Mouse (Mus musculus) intestine, embryonic 15.5 days (tissue): ENCODE measurements around the gene Rgp1. TPM values are rescaled to one million over a fixed set of nuclear protein-coding genes. Genes with fewer than 3 reads are reported as not detected.

Source experiments
- ATAC-seq: fragments of 200-750 bp; cut with Nextera tagmentation; 2 replicates; pipeline ENCODE4 v1.8.0; 2017; ENCODE audit warnings: moderate TSS enrichment, moderate library complexity
- H3K27ac ChIP-seq: fragments of 300-500 bp; sonication (generic); 2 replicates; pipeline ENCODE4 v1.5.1; 2015; ENCODE audit warnings: mild to moderate bottlenecking, inconsistent platforms
- H3K27me3 ChIP-seq: fragments of 300-500 bp; sonication (generic); replicated peaks from 2 replicates; pipeline ENCODE4 v1.6.1; 2015; ENCODE audit warnings: inconsistent platforms
- H3K36me3 ChIP-seq: fragments of 300-500 bp; sonication (generic); 2 replicates; pipeline ENCODE4 v1.6.1; 2015; ENCODE audit warnings: inconsistent platforms
- H3K4me1 ChIP-seq: fragments of 300-500 bp; sonication (generic); replicated peaks from 2 replicates; pipeline ENCODE4 v1.6.1; 2015; ENCODE audit warnings: inconsistent platforms
- H3K4me2 ChIP-seq: fragments of 300-500 bp; sonication (generic); replicated peaks from 2 replicates; pipeline ENCODE4 v1.6.1; 2015; ENCODE audit warnings: mild to moderate bottlenecking, inconsistent platforms
- H3K4me3 ChIP-seq: fragments of 300-500 bp; sonication (generic); replicated peaks from 2 replicates; pipeline ENCODE4 v1.5.1; 2015; ENCODE audit warnings: inconsistent platforms
- H3K9ac ChIP-seq: fragments of 300-500 bp; sonication (generic); 2 replicates; pipeline ENCODE4 v1.6.1; 2015; ENCODE audit warnings: inconsistent platforms
- H3K9me3 ChIP-seq: fragments of 300-500 bp; sonication (generic); 2 replicates; pipeline ENCODE4 v1.6.1; 2016; ENCODE audit warnings: inconsistent platforms
- WGBS: fragments of 180-500 bp; shearing (Covaris S2); methylation state at CpG from one replicate; pipeline ENCODE4 v1.1.7; 2015; 5-methylcytosine and 5-hydroxymethylcytosine counted together
- polyA plus RNA-seq: library from polyadenylated mRNA; unstranded; fragments of >200 nt; fragmentation: Nextera tagmentation; extraction: Ambion mirVana; gene quantifications from 2 replicates; pipeline ENCODE4 v1.2.1, GENCODE M21; 2015

Gene Rgp1
- polyA plus RNA-seq, 1 experiment from 2014 or later: 20.9 TPM

- no peak overlapping the region for H3K4me2 ChIP-seq
- H3K27me3 ChIP-seq: no peaks in the 10 kb centered on the region
- no peak overlapping the region for H3K27ac ChIP-seq
- no peak for ATAC-seq
- H3K9ac ChIP-seq: no peak overlapping the region
- no peak overlapping the region for H3K4me3 ChIP-seq
- peaks cover 2% of the 10 kb centered on the region; the same call in 1 of the 2 replicates for H3K9me3 ChIP-seq
- peaks cover 76% of the 10 kb centered on the region for H3K36me3 ChIP-seq
- peaks cover 19% of the 10 kb centered on the region for H3K4me1 ChIP-seq
Observed at GRCm38 (mm10) chr4:43553891-43554290, 24.6 kb upstream of the Rgp1 start.

- Histone ChIP-seq H3K27ac (no peak overlapping the region), H3K9me3 (peaks cover 2% of the 10 kb centered on the region; the same call in 1 of the 2 replicates), H3K27me3 (no peaks in the 10 kb centered on the region), H3K4me1 (peaks cover 38% of the 10 kb centered on the region), H3K4me2 (no peak overlapping the region), H3K9ac (no peak overlapping the region), H3K4me3 (no peak overlapping the region), H3K36me3 (peaks cover 56% of the 10 kb centered on the region)
- 89% methylated on average over 7 of the region's 7 CpGs for whole genome bisulfite sequencing
- no peak for ATAC-seq
Observed at GRCm38 (mm10) chr4:43555926-43556325, 22.6 kb upstream of the Rgp1 start.

- Histone ChIP-seq H3K4me3 (peak overlapping the region; percentile 24), H3K27ac (peak overlapping the region; percentile 90), H3K27me3 (no peaks in the 10 kb centered on the region), H3K9ac (peak overlapping the region; percentile 41; the same call in 1 of the 2 replicates), H3K4me1 (peaks cover 41% of the 10 kb centered on the region), H3K36me3 (peaks cover 38% of the 10 kb centered on the region), H3K9me3 (no peaks in the 10 kb centered on the region), H3K4me2 (peak overlapping the region; percentile 76)
- ATAC-seq: no peak
- 21% methylated on average over 5 of the region's 5 CpGs for WGBS
Observed at GRCm38 (mm10) chr4:43558028-43558630, 20.4 kb upstream of the Rgp1 start.

- Histone ChIP-seq H3K4me1 (peaks cover 47% of the 10 kb centered on the region), H3K27ac (peak overlapping the region; percentile 90), H3K27me3 (no peaks in the 10 kb centered on the region), H3K9ac (peak overlapping the region; percentile 41), H3K4me3 (peak overlapping the region; percentile 24), H3K36me3 (peaks cover 31% of the 10 kb centered on the region), H3K4me2 (peak overlapping the region; percentile 76), H3K9me3 (no peaks in the 10 kb centered on the region)
- WGBS: 16% methylated on average over 13 of the region's 13 CpGs
- ATAC-seq: peak; percentile 15; the same call in 1 of the 2 replicates
Observed at GRCm38 (mm10) chr4:43558631-43559356, 19.7 kb upstream of the Rgp1 start.

- Histone ChIP-seq H3K9ac (peak overlapping the region; percentile 32), H3K27me3 (no peaks in the 10 kb centered on the region), H3K9me3 (no peaks in the 10 kb centered on the region), H3K36me3 (peaks cover 23% of the 10 kb centered on the region), H3K4me1 (peaks cover 52% of the 10 kb centered on the region), H3K4me2 (peak overlapping the region; percentile 76), H3K27ac (peak overlapping the region; percentile 69), H3K4me3 (peak overlapping the region; percentile 65)
- no peak for ATAC-seq
- 60% methylated on average over 13 of the region's 13 CpGs for WGBS
Observed at GRCm38 (mm10) chr4:43559519-43560242, 18.8 kb upstream of the Rgp1 start.

GRCm38 (mm10) chr4:43560243-43560611, 18.3 kb upstream of the Rgp1 start:
- H3K4me1 ChIP-seq: peaks cover 52% of the 10 kb centered on the region
- H3K9me3 ChIP-seq: no peaks in the 10 kb centered on the region
- H3K36me3 ChIP-seq: peaks cover 23% of the 10 kb centered on the region
- H3K4me2 ChIP-seq: peak overlapping the region; percentile 76
- 31% methylated on average over 6 of the region's 6 CpGs for WGBS
- no peaks in the 10 kb centered on the region for H3K27me3 ChIP-seq
- ATAC-seq: no peak
- peak overlapping the region; percentile 69 for H3K27ac ChIP-seq
- peak overlapping the region; percentile 32 for H3K9ac ChIP-seq
- H3K4me3 ChIP-seq: peak overlapping the region; percentile 65

GRCm38 (mm10) chr4:43560976-43561375, 17.5 kb upstream of the Rgp1 start:
- peak overlapping the region; percentile 100 for H3K27ac ChIP-seq
- ATAC-seq: no peak
- peaks cover 21% of the 10 kb centered on the region for H3K36me3 ChIP-seq
- H3K27me3 ChIP-seq: no peaks in the 10 kb centered on the region
- H3K4me2 ChIP-seq: peak overlapping the region; percentile 76
- peaks cover 52% of the 10 kb centered on the region for H3K4me1 ChIP-seq
- H3K4me3 ChIP-seq: peak overlapping the region; percentile 65
- peak overlapping the region; percentile 88 for H3K9ac ChIP-seq
- H3K9me3 ChIP-seq: no peaks in the 10 kb centered on the region
- WGBS: 19% methylated on average over 2 of the region's 2 CpGs

- H3K9ac ChIP-seq: peak overlapping the region; percentile 88
- H3K9me3 ChIP-seq: no peaks in the 10 kb centered on the region
- peaks cover 21% of the 10 kb centered on the region for H3K36me3 ChIP-seq
- peaks cover 52% of the 10 kb centered on the region for H3K4me1 ChIP-seq
- peak overlapping the region; percentile 76 for H3K4me2 ChIP-seq
- peak overlapping the region; percentile 100 for H3K27ac ChIP-seq
- ATAC-seq: peak; percentile 19
- 2% methylated on average over 16 of the region's 16 CpGs for WGBS
- peak overlapping the region; percentile 65 for H3K4me3 ChIP-seq
- no peaks in the 10 kb centered on the region for H3K27me3 ChIP-seq
Observed at GRCm38 (mm10) chr4:43561436-43561996, 17.0 kb upstream of the Rgp1 start.

- H3K9ac ChIP-seq: peak within 1 kb of the TSS; percentile 88
- ATAC-seq: peak; percentile 94
- no peaks in the 10 kb centered on the region for H3K9me3 ChIP-seq
- peak within 1 kb of the TSS; percentile 76 for H3K4me2 ChIP-seq
- H3K4me1 ChIP-seq: peaks cover 49% of the 10 kb centered on the region
- H3K27me3 ChIP-seq: no peaks in the 10 kb centered on the region
- peaks cover 24% of the 10 kb centered on the region for H3K36me3 ChIP-seq
- H3K4me3 ChIP-seq: peak within 1 kb of the TSS; percentile 65
- H3K27ac ChIP-seq: peak within 1 kb of the TSS; percentile 100
- under 1% methylated on average over 62 of the region's 62 CpGs for WGBS
Observed at GRCm38 (mm10) chr4:43561997-43562768, 16.3 kb upstream of the Rgp1 start, which contains the start of the genes Creb3 and Tln1. Creb3 (plus strand) TSS chr4:43562332. Tln1 (minus strand) TSS chr4:43562691.

- peak overlapping the region; percentile 100 for H3K27ac ChIP-seq
- peaks cover 41% of the 10 kb centered on the region for H3K4me1 ChIP-seq
- peak overlapping the region; percentile 76 for H3K4me2 ChIP-seq
- peak overlapping the region; percentile 65 for H3K4me3 ChIP-seq
- ATAC-seq: peak; percentile 2
- H3K36me3 ChIP-seq: peaks cover 31% of the 10 kb centered on the region
- H3K9ac ChIP-seq: peak overlapping the region; percentile 67
- no peaks in the 10 kb centered on the region for H3K27me3 ChIP-seq
- H3K9me3 ChIP-seq: no peaks in the 10 kb centered on the region
- WGBS: 3% methylated on average over 22 of the region's 22 CpGs
Observed at GRCm38 (mm10) chr4:43562769-43563600, 15.5 kb upstream of the Rgp1 start.

- no peak for ATAC-seq
- Histone ChIP-seq H3K27ac (peak overlapping the region; percentile 100), H3K4me2 (peak overlapping the region; percentile 76)
Observed at GRCm38 (mm10) chr4:43563601-43563875, 15.0 kb upstream of the Rgp1 start.

More at GRCm38 (mm10) chr4:43563601-43563875, 15.0 kb upstream of the Rgp1 start:
- H3K9ac ChIP-seq: peak overlapping the region; percentile 67
- no peaks in the 10 kb centered on the region for H3K9me3 ChIP-seq
- peak overlapping the region; percentile 65 for H3K4me3 ChIP-seq
- WGBS: 67% methylated on average over 4 of the region's 4 CpGs
- peaks cover 36% of the 10 kb centered on the region for H3K36me3 ChIP-seq
- peaks cover 36% of the 10 kb centered on the region for H3K4me1 ChIP-seq
- H3K27me3 ChIP-seq: no peaks in the 10 kb centered on the region
